Mouse (Mus musculus) embryonic stem cell, embryonic (primary cell): ENCODE data around the gene Fgr.

Source experiments
- CTCF ChIA-PET, 4 experiments: fragments of 300-600 bp in 2 of 4; fragments of 350-600 bp in 2 of 4; sonication (Branson Sonifier 250); formaldehyde crosslinking; loops; one replicate each; lab custom pipeline; 2022; ENCODE audit warnings: inconsistent platforms in 2 of 4; lab: Charles Lee
- POLR2A ChIA-PET, 4 experiments: fragments of 300-600 bp in 2 of 4; fragments of 350-600 bp in 2 of 4; sonication (Branson Sonifier 250); formaldehyde crosslinking; loops; one replicate each; lab custom pipeline; 2022; ENCODE audit warnings: antibody characterized with exemption in 4 of 4, inconsistent platforms in 1 of 4; lab: Charles Lee

Gene Fgr

GRCm38 (mm10) chr4:133026826-133027375, 53.0 kb downstream of the Fgr start:
- CTCF ChIA-PET, result interaction anchor here (0.6 to 2.1 kb wide), 19 partner anchors 12 to 780 kb away, joined by 3 to 17 read pairs (median 4); partner anchors contain the start of gene Tent5b (in 1 of the 4)
- POLR2A ChIA-PET, result interaction anchor here in 3 of 4 experiments (0.6 to 14.8 kb wide), 17 partner anchors 8 to 287 kb away, joined by 3 to 90 read pairs (median 4); partner anchors contain the start of gene Ahdc1 (in 2 of the 3)

GRCm38 (mm10) chr4:133027721-133028120, 53.8 kb downstream of the Fgr start:
- CTCF ChIA-PET, result interaction anchor here in 3 of 4 experiments (0.6 to 2.1 kb wide), 8 partner anchors 28 to 149 kb away, joined by 3 to 8 read pairs (median 5); no protein-coding TSS in a partner anchor
- POLR2A ChIA-PET, result interaction anchor here in 3 of 4 experiments (0.6 to 14.8 kb wide), 18 partner anchors 8 to 434 kb away, joined by 3 to 90 read pairs (median 4); partner anchors contain the start of gene Ahdc1 (in 2 of the 3)

GRCm38 (mm10) chr4:133028193-133028592, 54.3 kb downstream of the Fgr start:
- CTCF ChIA-PET, result interaction anchor here in 3 of 4 experiments (0.6 to 2.1 kb wide), 6 partner anchors 11 to 274 kb away, joined by 3 to 8 read pairs (median 4); no protein-coding TSS in a partner anchor
- POLR2A ChIA-PET, result interaction anchor here in 3 of 4 experiments (0.6 to 14.8 kb wide), 17 partner anchors 9 to 76 kb away, joined by 3 to 90 read pairs (median 5); partner anchors contain the start of gene Ahdc1 (in 2 of the 3)

- ChIA-PET CTCF (interaction anchor here in 2 of 4 experiments (0.6 to 2.1 kb wide), 6 partner anchors 12 to 275 kb away, joined by 3 to 8 read pairs (median 4); no protein-coding TSS in a partner anchor), POLR2A (interaction anchor here (0.6 to 14.8 kb wide), 18 partner anchors 14 to 333 kb away, joined by 3 to 90 read pairs (median 4); partner anchors contain the start of gene Ahdc1 (in 1 of the 4))
Measured at GRCm38 (mm10) chr4:133028875-133029274, 55.0 kb downstream of the Fgr start.

GRCm38 (mm10) chr4:133032410-133033095, 58.7 kb downstream of the Fgr start:
- POLR2A ChIA-PET, result interaction anchor here (0.6 to 14.8 kb wide), 37 partner anchors 8 to 436 kb away, joined by 3 to 90 read pairs (median 4); partner anchors contain the start of genes Ahdc1 (in 2 of the 4) and Wdtc1 (in 1 of the 4)

GRCm38 (mm10) chr4:133034478-133034877, 60.6 kb downstream of the Fgr start:
- POLR2A ChIA-PET, result interaction anchor here (0.6 to 14.8 kb wide), 21 partner anchors 8 to 222 kb away, joined by 3 to 90 read pairs (median 4); partner anchors contain the start of gene Ahdc1 (in 2 of the 4)
- CTCF ChIA-PET, result interaction anchor here in 2 of 4 experiments (0.6 to 1.5 kb wide), 3 partner anchors 23 to 197 kb away, joined by 3 to 4 read pairs (median 3); no protein-coding TSS in a partner anchor

More at GRCm38 (mm10) chr4:133032410-133033095, 58.7 kb downstream of the Fgr start:
- CTCF ChIA-PET, result interaction anchor here in 2 of 4 experiments (0.5 to 2.5 kb wide), 7 partner anchors 10 to 275 kb away, joined by 3 to 19 read pairs (median 3); no protein-coding TSS in a partner anchor

GRCm38 (mm10) chr4:133035446-133035845, 61.6 kb downstream of the Fgr start:
- POLR2A ChIA-PET, result interaction anchor here (0.6 to 14.8 kb wide), 19 partner anchors 8 to 222 kb away, joined by 3 to 90 read pairs (median 4); partner anchors contain the start of gene Ahdc1 (in 2 of the 4)
- CTCF ChIA-PET, result interaction anchor here in 1 of 4 experiments (0.6 to 1.7 kb wide), 3 partner anchors 11 to 1908 kb away, joined by 3 to 7 read pairs (median 3); no protein-coding TSS in a partner anchor

- POLR2A ChIA-PET, result interaction anchor here in 3 of 4 experiments (0.6 to 14.8 kb wide), 14 partner anchors 9 to 42 kb away, joined by 3 to 90 read pairs (median 11); partner anchors contain the start of gene Ahdc1 (in 2 of the 3)
- CTCF ChIA-PET, result interaction anchor here in 1 of 4 experiments (1.2 to 1.7 kb wide), 2 partner anchors 11 to 34 kb away, joined by 3 read pairs; no protein-coding TSS in a partner anchor
Measured at GRCm38 (mm10) chr4:133035946-133036345, 62.1 kb downstream of the Fgr start.

GRCm38 (mm10) chr4:133037293-133037692, 63.4 kb downstream of the Fgr start:
- ChIA-PET CTCF (interaction anchor here in 2 of 4 experiments (0.6 to 1.7 kb wide), 6 partner anchors 12 to 1220 kb away, joined by 3 to 18 read pairs (median 4); no protein-coding TSS in a partner anchor), POLR2A (interaction anchor here in 3 of 4 experiments (0.6 to 10.9 kb wide), 23 partner anchors 7 to 1262 kb away, joined by 3 to 171 read pairs (median 4); partner anchors contain the start of gene Sesn2 (in 1 of the 3))

- POLR2A ChIA-PET, result interaction anchor here in 2 of 4 experiments (0.7 to 10.9 kb wide), 17 partner anchors 7 to 776 kb away, joined by 3 to 171 read pairs (median 4); no protein-coding TSS in a partner anchor
- CTCF ChIA-PET, result interaction anchor here in 2 of 4 experiments (0.5 to 0.8 kb wide), 3 partner anchors 27 to 98 kb away, joined by 3 to 4 read pairs (median 3); partner anchors contain the start of gene Ahdc1 (in 1 of the 2)
Measured at GRCm38 (mm10) chr4:133037798-133038197, 63.9 kb downstream of the Fgr start.

- ChIA-PET CTCF (interaction anchor here (0.6 to 2.1 kb wide), 8 partner anchors 12 to 99 kb away, joined by 3 to 17 read pairs (median 5); partner anchors contain the start of gene Ahdc1 (in 1 of the 4)), POLR2A (interaction anchor here in 3 of 4 experiments (0.7 to 10.9 kb wide), 28 partner anchors 8 to 861 kb away, joined by 3 to 171 read pairs (median 4); partner anchors contain the start of genes Ahdc1 (in 1 of the 3), Ppp1r8 (in 1 of the 3) and Wdtc1 (in 1 of the 3))
Measured at GRCm38 (mm10) chr4:133038521-133039115, 64.7 kb downstream of the Fgr start.

- POLR2A ChIA-PET, result interaction anchor here (0.7 to 10.9 kb wide), 23 partner anchors 9 to 861 kb away, joined by 3 to 171 read pairs (median 4); partner anchors contain the start of genes Ahdc1 (in 1 of the 4), Ppp1r8 (in 1 of the 4) and Wdtc1 (in 1 of the 4)
Measured at GRCm38 (mm10) chr4:133039116-133039819, 65.4 kb downstream of the Fgr start.

GRCm38 (mm10) chr4:133039832-133040231, 65.9 kb downstream of the Fgr start:
- POLR2A ChIA-PET, result interaction anchor here (0.5 to 10.9 kb wide), 24 partner anchors 9 to 860 kb away, joined by 3 to 171 read pairs (median 4); partner anchors contain the start of genes Ahdc1 (in 1 of the 4), Ppp1r8 (in 1 of the 4) and Wdtc1 (in 1 of the 4)
- CTCF ChIA-PET, result interaction anchor here in 3 of 4 experiments (0.5 to 2.1 kb wide), 5 partner anchors 13 to 46 kb away, joined by 3 to 7 read pairs (median 3); no protein-coding TSS in a partner anchor

More at GRCm38 (mm10) chr4:133039116-133039819, 65.4 kb downstream of the Fgr start:
- CTCF ChIA-PET, result interaction anchor here (0.6 to 2.1 kb wide), 6 partner anchors 12 to 47 kb away, joined by 3 to 17 read pairs (median 6); partner anchors contain the start of gene Ahdc1 (in 1 of the 4)

- ChIA-PET CTCF (interaction anchor here in 3 of 4 experiments (0.5 to 2.1 kb wide), 5 partner anchors 14 to 81 kb away, joined by 3 to 7 read pairs (median 3); no protein-coding TSS in a partner anchor), POLR2A (interaction anchor here in 3 of 4 experiments (0.5 to 10.9 kb wide), 18 partner anchors 14 to 859 kb away, joined by 3 to 171 read pairs (median 4); partner anchors contain the start of genes Dnajc8 (in 1 of the 3), Ppp1r8 (in 1 of the 3) and Wdtc1 (in 1 of the 3))
Measured at GRCm38 (mm10) chr4:133040241-133040904, 66.5 kb downstream of the Fgr start.

GRCm38 (mm10) chr4:133042244-133042643, 68.3 kb downstream of the Fgr start:
- ChIA-PET POLR2A (interaction anchor here in 3 of 4 experiments (0.6 to 10.9 kb wide), 11 partner anchors 7 to 142 kb away, joined by 3 to 171 read pairs (median 5); partner anchors contain the start of gene Ahdc1 (in 1 of the 3)), CTCF (interaction anchor here in 2 of 4 experiments (0.7 to 0.8 kb wide), 2 partner anchors 11 to 15 kb away, joined by 3 to 5 read pairs; no protein-coding TSS in a partner anchor)
